Mouse (Mus musculus) heart, adult 11 months (tissue): ENCODE results near the gene Lactbl1.

Experiments
- DNase-seq: peaks from one replicate; pipeline ENCODE4 v3.0.0; 2022

Gene Lactbl1

GRCm38 (mm10) chr4:136636983-136637562, 14.7 kb downstream of the Lactbl1 start:
- no peak for DNase-seq

- DNase-seq, result no peak
Observed at GRCm38 (mm10) chr4:136637563-136638229, 15.3 kb downstream of the Lactbl1 start.

GRCm38 (mm10) chr4:136638230-136638750, 15.9 kb downstream of the Lactbl1 start:
- no peak for DNase-seq

GRCm38 (mm10) chr4:136638890-136639289, 16.5 kb downstream of the Lactbl1 start:
- DNase-seq, result no peak

GRCm38 (mm10) chr4:136648922-136649479, 26.6 kb downstream of the Lactbl1 start:
- DNase-seq, result peak; percentile 92

- DNase-seq, result no peak
Observed at GRCm38 (mm10) chr4:136649480-136650196, 27.2 kb downstream of the Lactbl1 start.

GRCm38 (mm10) chr4:136650261-136650660, 27.8 kb downstream of the Lactbl1 start:
- DNase-seq, result no peak

GRCm38 (mm10) chr4:136651357-136651811, 29.0 kb downstream of the Lactbl1 start:
- no peak for DNase-seq

GRCm38 (mm10) chr4:136651882-136652527, 29.6 kb downstream of the Lactbl1 start:
- DNase-seq, result no peak

- DNase-seq, result no peak
Observed at GRCm38 (mm10) chr4:136652528-136652910, 30.1 kb downstream of the Lactbl1 start.

- no peak for DNase-seq
Observed at GRCm38 (mm10) chr4:136653019-136653418, 30.6 kb downstream of the Lactbl1 start.

- no peak for DNase-seq
Observed at GRCm38 (mm10) chr4:136653692-136654234, 31.3 kb downstream of the Lactbl1 start.

GRCm38 (mm10) chr4:136657914-136658313, 35.5 kb downstream of the Lactbl1 start:
- DNase-seq, result no peak

GRCm38 (mm10) chr4:136665068-136665467, 42.6 kb downstream of the Lactbl1 start:
- no peak for DNase-seq

- no peak for DNase-seq
Observed at GRCm38 (mm10) chr4:136666002-136666401, 43.6 kb downstream of the Lactbl1 start.

- no peak for DNase-seq
Observed at GRCm38 (mm10) chr4:136667757-136668156, 45.3 kb downstream of the Lactbl1 start.

- DNase-seq, result no peak
Observed at GRCm38 (mm10) chr4:136672335-136673090, 50.1 kb downstream of the Lactbl1 start.

- no peak for DNase-seq
Observed at GRCm38 (mm10) chr4:136675439-136675838, 53.0 kb downstream of the Lactbl1 start.

- peak; percentile 96 for DNase-seq
Observed at GRCm38 (mm10) chr4:136678480-136678879, 56.1 kb downstream of the Lactbl1 start.

GRCm38 (mm10) chr4:136679221-136679620, 56.8 kb downstream of the Lactbl1 start:
- DNase-seq, result no peak

- DNase-seq, result no peak
Observed at GRCm38 (mm10) chr4:136680641-136681040, 58.2 kb downstream of the Lactbl1 start.

- DNase-seq, result no peak
Observed at GRCm38 (mm10) chr4:136684485-136684884, 62.1 kb downstream of the Lactbl1 start.
